Mouse (Mus musculus): Measurements from ENCODE around the gene Zdhhc11.

DNA sequence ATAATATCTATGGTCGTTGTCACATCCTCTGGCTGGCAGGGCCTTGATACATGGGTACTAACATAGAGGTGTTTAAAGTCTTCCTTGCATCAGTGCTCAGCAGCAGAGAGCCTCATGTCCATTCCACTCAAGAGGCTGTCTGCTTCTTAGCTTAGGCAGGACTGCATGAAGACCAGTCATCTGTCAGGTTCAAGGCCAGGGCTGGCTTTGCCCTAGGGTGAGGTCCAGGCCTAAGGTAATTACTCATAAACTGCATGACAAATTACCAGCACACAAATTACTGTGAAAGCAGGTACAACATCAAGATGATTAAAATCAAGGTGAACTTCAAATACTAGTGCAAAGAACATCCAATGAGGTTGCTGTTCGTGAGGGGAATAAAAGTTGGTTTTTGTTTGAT lies 72.1 kb downstream of the Zdhhc11 start:
- no peak for TF ChIP-seq CTCF (IDR thresholded peaks at IDR 0.05; ENCODE audit: low read depth, low read length)
- TF ChIP-seq POLR2A (IDR thresholded peaks at IDR 0.05; ENCODE audit: extremely low read depth, insufficient read depth, low read length), result no peak

All from liver, adult 2 months (tissue).